Mouse (Mus musculus) kidney, postnatal 0 days (tissue): ENCODE results near the gene Arl8b. TPM values are rescaled to one million over a fixed set of nuclear protein-coding genes. Genes with fewer than 3 reads are reported as not detected.

Source experiments
- ATAC-seq: fragments of 200-750 bp; cut with Nextera tagmentation; replicated peaks from 2 replicates; pipeline ENCODE4 v1.8.0; 2017; ENCODE audit warnings: low read depth, moderate number of reproducible peaks, moderate TSS enrichment, moderate library complexity; ENCODE audit not compliant: low FRiP score
- DNase-seq: peaks from one replicate; pipeline ENCODE4 v3.0.0-alpha.2; 2016; ENCODE audit warnings: low spot score
- H3K27ac ChIP-seq: fragments of 300-500 bp; sonication (generic); 2 replicates; pipeline ENCODE4 v1.5.1; 2014; ENCODE audit warnings: mild to moderate bottlenecking
- H3K27me3 ChIP-seq: fragments of 300-500 bp; sonication (generic); 2 replicates; pipeline ENCODE4 v1.6.1; 2014; ENCODE audit warnings: low read length, mixed read lengths; ENCODE audit not compliant: insufficient read depth
- H3K36me3 ChIP-seq: fragments of 300-500 bp; sonication (generic); 2 replicates; pipeline ENCODE4 v1.6.1; 2014; ENCODE audit warnings: low read length, mixed read lengths; ENCODE audit not compliant: insufficient read depth
- H3K4me1 ChIP-seq: fragments of 300-500 bp; sonication (generic); replicated peaks from 2 replicates; pipeline ENCODE4 v1.6.1; 2014; ENCODE audit warnings: antibody characterized with exemption, low read length, mixed read lengths; ENCODE audit not compliant: insufficient read depth
- H3K4me2 ChIP-seq: fragments of 300-500 bp; sonication (generic); 2 replicates; pipeline ENCODE4 v1.6.1; 2014; ENCODE audit warnings: mild to moderate bottlenecking, low read length, moderate library complexity, mixed read lengths
- H3K4me3 ChIP-seq: fragments of 300-500 bp; sonication (generic); replicated peaks from 2 replicates; pipeline ENCODE4 v1.5.1; 2014; ENCODE audit warnings: low read depth, low read length
- H3K9ac ChIP-seq: fragments of 300-500 bp; sonication (generic); 2 replicates; pipeline ENCODE4 v1.6.1; 2014; ENCODE audit warnings: low read depth, low read length
- H3K9me3 ChIP-seq: fragments of 300-500 bp; sonication (generic); replicated peaks from 2 replicates; pipeline ENCODE4 v1.6.1; 2016; ENCODE audit warnings: low read length, inconsistent platforms, mixed read lengths
- CTCF ChIP-seq: IDR thresholded peaks from 2 replicates; pipeline ENCODE4 v1.5.1; 2016; ENCODE audit warnings: antibody characterized with exemption, low read depth, mild to moderate bottlenecking, moderate library complexity
- WGBS: fragments of 180-500 bp; shearing (Covaris S2); extraction: QIAGEN DNeasy Blood & Tissue Kit; methylation state at CpG from one replicate; pipeline ENCODE4 v1.1.7; 2014; 5-methylcytosine and 5-hydroxymethylcytosine counted together
- polyA plus RNA-seq: library from polyadenylated mRNA; unstranded; fragments of >200 nt; fragmentation: Nextera tagmentation; extraction: Ambion mirVana; gene quantifications from 2 replicates; pipeline ENCODE4 v1.2.1, GENCODE M21; 2015

Arl8b gene
- polyA plus RNA-seq, 1 experiment from 2014 or later, result 64.7 TPM

DNA sequence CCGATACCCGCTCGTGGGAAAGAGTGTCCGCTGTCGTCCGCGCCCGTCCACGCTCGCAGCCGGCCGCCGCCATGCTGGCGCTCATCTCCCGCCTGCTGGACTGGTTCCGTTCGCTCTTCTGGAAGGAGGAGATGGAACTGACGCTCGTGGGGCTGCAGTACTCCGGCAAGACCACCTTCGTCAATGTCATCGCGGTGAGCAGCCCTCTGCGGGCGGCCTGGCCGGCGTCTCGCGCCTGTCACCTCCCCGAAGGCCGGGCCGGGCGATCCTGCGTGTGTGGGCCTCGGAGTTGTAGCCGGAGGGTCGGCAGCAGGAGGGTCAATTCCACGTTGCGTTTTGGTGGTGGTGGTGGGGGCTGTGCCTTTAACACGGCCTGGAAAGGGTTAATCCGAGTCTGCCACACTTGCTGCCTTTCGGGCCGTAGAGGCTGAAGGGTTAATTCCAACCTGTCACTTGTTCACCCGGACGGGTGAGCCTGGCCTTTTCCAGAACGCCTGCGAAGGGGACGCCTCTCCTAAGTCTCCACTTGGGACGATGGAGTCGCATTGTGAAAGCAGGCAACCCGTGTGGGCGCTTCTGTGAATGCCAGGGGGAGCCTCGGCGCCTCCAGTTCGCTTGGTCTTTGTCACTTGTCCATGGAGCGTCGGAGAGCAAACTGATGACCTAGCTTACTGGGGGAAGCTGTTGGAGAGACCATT is 434 bp downstream of the Arl8b start:
- peaks cover 14% of the 10 kb centered on the region for H3K4me1 ChIP-seq
- H3K9me3 ChIP-seq, result no peaks in the 10 kb centered on the region
- H3K36me3 ChIP-seq, result no peaks in the 10 kb centered on the region
- peak overlapping the region; percentile 87 for H3K4me3 ChIP-seq
- DNase-seq (peak; percentile 58), ATAC-seq (peak; percentile 58)
- peak overlapping the region; percentile 92 for H3K27ac ChIP-seq
- H3K27me3 ChIP-seq, result no peaks in the 10 kb centered on the region
- WGBS, result 0% methylated on average over 57 of the region's 57 CpGs
- H3K4me2 ChIP-seq, result peak overlapping the region; percentile 89
- no peak for TF ChIP-seq CTCF
- peak overlapping the region; percentile 89 for H3K9ac ChIP-seq

DNA sequence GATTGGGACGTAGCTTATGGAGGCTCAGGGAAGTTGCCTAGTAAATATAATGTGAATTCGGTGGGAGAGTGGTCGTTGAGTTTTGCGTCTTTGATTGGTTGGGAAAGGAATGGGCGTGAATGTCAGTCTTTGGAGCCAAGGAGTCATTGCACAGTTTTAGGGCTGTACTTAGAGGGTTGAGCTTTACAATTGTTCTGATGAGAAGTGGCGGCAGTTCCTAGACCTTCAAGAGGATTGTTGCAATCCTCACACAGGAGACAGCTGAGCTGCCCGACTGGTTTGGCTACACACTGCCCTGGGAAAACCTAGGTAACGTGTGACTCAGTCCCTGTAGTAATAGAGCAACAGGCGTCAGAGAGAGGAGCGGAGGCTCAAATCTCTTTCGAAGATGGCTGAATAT is 1.2 kb downstream of the Arl8b start:
- peak; percentile 34 for DNase-seq
- Histone ChIP-seq H3K4me3 (peak overlapping the region; percentile 87), H3K27me3 (no peaks in the 10 kb centered on the region), H3K4me2 (peak overlapping the region; percentile 89), H3K27ac (peak overlapping the region; percentile 92; the same call in 1 of the 2 replicates), H3K4me1 (peaks cover 14% of the 10 kb centered on the region), H3K9me3 (no peaks in the 10 kb centered on the region), H3K9ac (peak overlapping the region; percentile 89), H3K36me3 (no peaks in the 10 kb centered on the region)
- no peak for TF ChIP-seq CTCF
- ATAC-seq, result no peak
- 11% methylated on average over 11 of the region's 11 CpGs for WGBS

DNA sequence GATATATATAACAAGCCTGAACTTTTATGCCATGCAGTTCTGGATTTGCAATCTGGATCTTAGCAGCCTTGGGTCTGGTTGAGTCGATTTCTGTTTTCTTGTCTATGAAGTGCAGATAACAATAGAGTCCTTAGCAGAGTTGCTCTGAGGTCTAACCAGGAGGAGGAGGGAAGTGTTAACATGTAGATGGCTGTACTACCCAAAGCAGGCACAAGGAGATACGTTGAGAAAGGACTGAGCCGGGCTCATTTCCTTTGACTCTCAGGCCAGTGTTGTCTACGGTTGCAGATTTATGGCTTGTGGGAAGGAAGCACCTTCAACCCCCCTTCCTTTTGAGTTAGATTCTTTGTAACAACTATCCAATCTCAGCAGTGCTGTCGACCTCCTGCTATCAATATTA is 1.9 kb downstream of the Arl8b start:
- peak overlapping the region; percentile 89 for H3K4me2 ChIP-seq
- 11% methylated on average over 5 of the region's 5 CpGs for WGBS
- peaks cover 14% of the 10 kb centered on the region for H3K4me1 ChIP-seq
- DNase-seq (peak; percentile 82), ATAC-seq (no peak)
- H3K9me3 ChIP-seq, result no peaks in the 10 kb centered on the region
- no peaks in the 10 kb centered on the region for H3K36me3 ChIP-seq
- H3K27ac ChIP-seq, result no peak overlapping the region
- H3K9ac ChIP-seq, result peak overlapping the region; percentile 89
- TF ChIP-seq CTCF, result peak; percentile 35; the same call in 1 of the 2 replicates
- peak overlapping the region; percentile 87 for H3K4me3 ChIP-seq
- no peaks in the 10 kb centered on the region for H3K27me3 ChIP-seq

DNA sequence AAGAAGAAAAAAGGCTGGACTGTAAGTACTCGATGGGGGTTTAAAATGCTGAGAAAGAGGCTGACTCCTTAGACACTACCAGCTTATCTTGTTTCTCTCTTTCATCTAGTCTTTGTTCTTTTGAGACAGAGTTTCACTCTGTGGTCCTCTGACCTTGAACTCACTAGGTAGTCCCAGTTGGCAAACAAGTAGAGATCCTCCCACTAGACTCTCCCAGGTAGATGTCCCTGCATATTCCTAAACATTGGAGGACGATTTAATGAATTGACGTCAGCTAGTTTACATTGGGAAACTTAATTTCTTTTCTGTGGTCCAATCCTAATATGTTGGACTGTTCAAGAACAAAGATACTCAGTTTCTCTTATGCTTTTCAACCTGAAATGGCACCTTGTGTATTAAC is 2.7 kb downstream of the Arl8b start:
- Histone ChIP-seq H3K4me3 (no peak overlapping the region), H3K36me3 (no peaks in the 10 kb centered on the region), H3K9me3 (no peaks in the 10 kb centered on the region), H3K27me3 (no peaks in the 10 kb centered on the region), H3K4me1 (peaks cover 14% of the 10 kb centered on the region), H3K9ac (no peak overlapping the region), H3K4me2 (peak overlapping the region; percentile 89; the same call in 1 of the 2 replicates), H3K27ac (no peak overlapping the region)
- DNase-seq (no peak), ATAC-seq (no peak)
- 75% methylated on average over 3 of the region's 3 CpGs for WGBS
- TF ChIP-seq CTCF, result no peak

DNA sequence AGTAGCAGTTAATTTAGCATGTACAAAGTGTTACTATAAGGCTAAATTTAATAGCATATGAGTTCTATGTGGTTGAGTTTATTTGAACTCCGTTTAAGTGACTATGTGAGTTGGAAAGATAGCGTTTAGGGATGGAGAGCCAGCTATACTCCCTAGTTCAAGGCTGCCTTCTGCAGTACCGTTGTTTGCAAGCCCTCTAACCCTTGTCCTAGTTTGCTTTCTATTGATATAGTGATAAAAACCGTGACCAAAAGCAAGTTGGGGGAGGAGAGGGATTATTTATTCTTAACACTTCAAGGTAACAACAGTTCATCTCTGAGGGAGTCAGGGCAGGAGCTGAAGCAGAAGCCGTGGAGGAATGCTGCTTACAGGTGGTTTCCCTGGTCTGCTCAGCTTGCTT is 8.6 kb downstream of the Arl8b start:
- no peak overlapping the region for H3K27ac ChIP-seq
- H3K4me1 ChIP-seq, result no peaks in the 10 kb centered on the region
- H3K27me3 ChIP-seq, result no peaks in the 10 kb centered on the region
- DNase-seq, result no peak
- ATAC-seq, result no peak
- no peak overlapping the region for H3K4me2 ChIP-seq
- WGBS, result 51% methylated on average over 5 of the region's 5 CpGs
- H3K9me3 ChIP-seq, result no peaks in the 10 kb centered on the region
- H3K36me3 ChIP-seq, result no peaks in the 10 kb centered on the region
- no peak for TF ChIP-seq CTCF
- no peak overlapping the region for H3K4me3 ChIP-seq
- no peak overlapping the region for H3K9ac ChIP-seq

DNA sequence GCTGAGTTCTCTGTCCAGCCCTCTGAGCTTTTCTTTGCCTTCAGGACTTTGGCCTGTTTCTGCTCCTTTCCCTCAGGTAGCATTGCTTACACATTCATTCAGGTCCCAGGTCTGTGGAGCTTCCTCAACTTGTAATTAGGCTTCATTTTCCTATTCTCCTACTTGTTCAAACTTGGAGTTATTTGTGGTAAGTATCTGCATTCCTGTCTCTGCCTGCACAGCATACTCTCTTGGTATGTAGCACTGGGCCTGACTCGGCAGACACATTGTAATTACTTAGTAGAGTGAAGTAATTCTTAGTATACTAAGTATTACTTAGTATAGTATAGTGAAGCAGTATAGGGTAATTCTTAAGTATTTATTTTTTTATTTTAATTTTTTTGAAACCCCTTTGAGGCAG is 13.0 kb downstream of the Arl8b start:
- H3K9me3 ChIP-seq, result no peaks in the 10 kb centered on the region
- H3K4me1 ChIP-seq, result no peaks in the 10 kb centered on the region
- H3K4me3 ChIP-seq, result no peak overlapping the region
- H3K9ac ChIP-seq, result no peak overlapping the region
- WGBS, result 49% methylated on average over 1 of the region's 1 CpGs
- H3K27me3 ChIP-seq, result no peaks in the 10 kb centered on the region
- no peak overlapping the region for H3K27ac ChIP-seq
- TF ChIP-seq CTCF, result no peak
- H3K4me2 ChIP-seq, result no peak overlapping the region
- ATAC-seq (no peak), DNase-seq (no peak)
- H3K36me3 ChIP-seq, result no peaks in the 10 kb centered on the region

DNA sequence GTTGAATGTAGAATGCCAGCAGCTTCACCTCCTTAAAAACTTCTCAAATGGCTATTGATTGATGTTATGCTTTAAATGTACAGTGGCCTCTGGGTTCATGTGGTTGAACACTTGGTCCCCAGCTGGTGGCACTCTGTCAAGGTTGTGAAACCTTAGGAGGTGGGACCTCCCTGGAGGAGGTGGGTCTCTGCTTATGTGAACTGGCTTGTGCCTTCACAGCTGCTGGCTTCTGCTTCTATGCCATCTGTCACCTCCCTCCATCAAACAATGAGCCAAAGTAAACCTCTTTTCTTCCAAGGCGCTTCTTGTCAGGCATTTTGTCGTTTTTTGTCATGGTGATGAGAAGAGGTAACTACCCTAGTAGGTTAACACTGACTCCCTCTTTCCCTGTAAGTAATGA is 13.8 kb downstream of the Arl8b start:
- Histone ChIP-seq H3K27me3 (no peaks in the 10 kb centered on the region), H3K9ac (no peak overlapping the region), H3K4me2 (no peak overlapping the region), H3K36me3 (no peaks in the 10 kb centered on the region), H3K4me3 (no peak overlapping the region), H3K4me1 (no peaks in the 10 kb centered on the region), H3K9me3 (no peaks in the 10 kb centered on the region), H3K27ac (no peak overlapping the region)
- ATAC-seq, result peak; percentile 77; the same call in 1 of the 2 replicates
- TF ChIP-seq CTCF, result no peak
- WGBS, result 25% methylated on average over 2 of the region's 2 CpGs
- DNase-seq, result peak; percentile 70
